Mouse (Mus musculus) limb, embryonic 11.5 days (tissue): ENCODE results near the gene Rgma. TPM values are rescaled to one million over a fixed set of nuclear protein-coding genes. Genes with fewer than 3 reads are reported as not detected.
A peak's percentile ranks its signal among the peaks of the same experiment; 100 is the strongest.

Source experiments
- ATAC-seq: fragments of 200-750 bp; cut with Nextera tagmentation; 2 replicates; pipeline ENCODE4 v1.8.0; 2017; ENCODE audit warnings: low read depth; ENCODE audit not compliant: insufficient number of reproducible peaks, low FRiP score, low TSS enrichment
- DNase-seq: peaks from one replicate; pipeline ENCODE4 v3.0.0-alpha.2; 2015; ENCODE audit warnings: low spot score
- H3K27ac ChIP-seq: fragments of 300-500 bp; sonication (generic); replicated peaks from 2 replicates; pipeline ENCODE4 v1.5.1; 2014; ENCODE audit warnings: low read depth, mild to moderate bottlenecking, low read length
- H3K27me3 ChIP-seq: fragments of 300-500 bp; sonication (generic); 2 replicates; pipeline ENCODE4 v1.6.1; 2014; ENCODE audit warnings: mild to moderate bottlenecking, low read length, mixed read lengths; ENCODE audit not compliant: control insufficient read depth, insufficient read depth
- H3K36me3 ChIP-seq: fragments of 300-500 bp; sonication (generic); 2 replicates; pipeline ENCODE4 v1.6.1; 2014; ENCODE audit warnings: mild to moderate bottlenecking, low read length, moderate library complexity, mixed read lengths; ENCODE audit not compliant: control insufficient read depth, insufficient read depth
- H3K4me1 ChIP-seq: fragments of 300-500 bp; sonication (generic); 2 replicates; pipeline ENCODE4 v1.6.1; 2014; ENCODE audit warnings: low read length, mixed read lengths; ENCODE audit not compliant: control insufficient read depth, insufficient read depth
- H3K4me2 ChIP-seq: fragments of 300-500 bp; sonication (generic); 2 replicates; pipeline ENCODE4 v1.6.1; 2014; ENCODE audit warnings: low read depth, mild to moderate bottlenecking, moderate library complexity; ENCODE audit not compliant: severe bottlenecking
- H3K4me3 ChIP-seq: fragments of 300-500 bp; sonication (generic); 2 replicates; pipeline ENCODE4 v1.5.1; 2014; ENCODE audit warnings: low read depth, low read length
- H3K9ac ChIP-seq: fragments of 300-500 bp; sonication (generic); 2 replicates; pipeline ENCODE4 v1.6.1; 2014; ENCODE audit warnings: mild to moderate bottlenecking, low read length
- H3K9me3 ChIP-seq: fragments of 300-500 bp; sonication (generic); 2 replicates; pipeline ENCODE4 v1.6.1; 2016; ENCODE audit warnings: low read length; ENCODE audit not compliant: control insufficient read depth
- WGBS: fragments of 180-500 bp; shearing (Covaris S2); extraction: QIAGEN DNeasy Blood & Tissue Kit; methylation state at CpG from one replicate; pipeline ENCODE4 v1.1.7; 2014; 5-methylcytosine and 5-hydroxymethylcytosine counted together
- polyA plus RNA-seq: library from polyadenylated mRNA; unstranded; fragments of >200 nt; fragmentation: Nextera tagmentation; extraction: Ambion mirVana; gene quantifications from 2 replicates; pipeline ENCODE4 v1.2.1, GENCODE M21; 2014

Rgma gene
- 27.1 and 28.6 TPM in 2 replicates for polyA plus RNA-seq

GRCm38 (mm10) chr7:73375257-73376100, at the start of gene Rgma:
Gene Rgma, plus strand, starts transcription at chr7:73375509.
- ATAC-seq (peak; percentile 70), DNase-seq (peak; percentile 72)
- Histone ChIP-seq H3K4me3 (peak within 1 kb of the TSS; percentile 62), H3K27ac (0 out of 2 replicates have a peak within 1 kb of the TSS, but pooled peaks have one; percentile 14), H3K36me3 (no peaks in the 10 kb centered on the region), H3K9ac (peak within 1 kb of the TSS; percentile 68), H3K4me2 (peak within 1 kb of the TSS; percentile 98), H3K9me3 (no peaks in the 10 kb centered on the region), H3K27me3 (peaks cover 41% of the 10 kb centered on the region), H3K4me1 (0 out of 2 replicates have a peak, but pooled peaks cover 14% of the 10 kb centered on the region)
- WGBS = under 1% methylated on average over 61 of the region's 85 CpGs

GRCm38 (mm10) chr7:73326236-73326635, 49.1 kb upstream of the Rgma start:
- Histone ChIP-seq H3K9me3 (no peaks in the 10 kb centered on the region), H3K4me1 (peaks cover 5% of the 10 kb centered on the region; the same call in 1 of the 2 replicates), H3K9ac (no peak overlapping the region), H3K36me3 (no peaks in the 10 kb centered on the region), H3K4me2 (no peak overlapping the region), H3K4me3 (no peak overlapping the region), H3K27ac (no peak overlapping the region), H3K27me3 (no peaks in the 10 kb centered on the region)
- 89% methylated on average over 14 of the region's 14 CpGs for WGBS
- DNase-seq (no peak), ATAC-seq (no peak)

- H3K4me2 ChIP-seq = no peak overlapping the region
- no peak overlapping the region for H3K4me3 ChIP-seq
- H3K27me3 ChIP-seq = no peaks in the 10 kb centered on the region; the same call in 1 of the 2 replicates
- no peak for ATAC-seq
- DNase-seq = no peak
- peaks cover 6% of the 10 kb centered on the region; the same call in 1 of the 2 replicates for H3K4me1 ChIP-seq
- no peaks in the 10 kb centered on the region for H3K36me3 ChIP-seq
- no peaks in the 10 kb centered on the region for H3K9me3 ChIP-seq
- WGBS = 84% methylated on average over 11 of the region's 11 CpGs
- no peak overlapping the region for H3K9ac ChIP-seq
- no peak overlapping the region for H3K27ac ChIP-seq
Observed at GRCm38 (mm10) chr7:73326680-73327079, 48.6 kb upstream of the Rgma start.

- Histone ChIP-seq H3K4me3 (no peak overlapping the region), H3K27ac (no peak overlapping the region), H3K4me2 (no peak overlapping the region), H3K36me3 (no peaks in the 10 kb centered on the region), H3K9ac (no peak overlapping the region), H3K27me3 (no peaks in the 10 kb centered on the region; the same call in 1 of the 2 replicates), H3K4me1 (peaks cover 7% of the 10 kb centered on the region; the same call in 1 of the 2 replicates), H3K9me3 (no peaks in the 10 kb centered on the region)
- WGBS = 46% methylated on average over 8 of the region's 8 CpGs
- ATAC-seq (no peak), DNase-seq (no peak)
Observed at GRCm38 (mm10) chr7:73327193-73327592, 48.1 kb upstream of the Rgma start.

- Histone ChIP-seq H3K27me3 (no peaks in the 10 kb centered on the region; the same call in 1 of the 2 replicates), H3K27ac (no peak overlapping the region), H3K4me3 (no peak overlapping the region), H3K9ac (no peak overlapping the region), H3K9me3 (no peaks in the 10 kb centered on the region), H3K36me3 (no peaks in the 10 kb centered on the region), H3K4me2 (no peak overlapping the region), H3K4me1 (peaks cover 7% of the 10 kb centered on the region; the same call in 1 of the 2 replicates)
- ATAC-seq (no peak), DNase-seq (no peak)
- 87% methylated on average over 5 of the region's 5 CpGs for WGBS
Observed at GRCm38 (mm10) chr7:73327652-73328051, 47.7 kb upstream of the Rgma start.

- H3K4me1 ChIP-seq = peaks cover 7% of the 10 kb centered on the region; the same call in 1 of the 2 replicates
- H3K4me3 ChIP-seq = no peak overlapping the region
- ATAC-seq (no peak), DNase-seq (no peak)
- H3K4me2 ChIP-seq = no peak overlapping the region
- 37% methylated on average over 5 of the region's 5 CpGs for WGBS
- no peak overlapping the region for H3K9ac ChIP-seq
- no peaks in the 10 kb centered on the region for H3K9me3 ChIP-seq
- H3K36me3 ChIP-seq = no peaks in the 10 kb centered on the region
- no peak overlapping the region for H3K27ac ChIP-seq
- H3K27me3 ChIP-seq = no peaks in the 10 kb centered on the region; the same call in 1 of the 2 replicates
Observed at GRCm38 (mm10) chr7:73328653-73329207, 46.6 kb upstream of the Rgma start.

- ATAC-seq (no peak), DNase-seq (no peak)
- H3K36me3 ChIP-seq = no peaks in the 10 kb centered on the region
- peaks cover 7% of the 10 kb centered on the region; the same call in 1 of the 2 replicates for H3K4me1 ChIP-seq
- no peaks in the 10 kb centered on the region for H3K9me3 ChIP-seq
- WGBS = 92% methylated on average over 12 of the region's 12 CpGs
- H3K4me2 ChIP-seq = no peak overlapping the region
- no peaks in the 10 kb centered on the region; the same call in 1 of the 2 replicates for H3K27me3 ChIP-seq
- H3K9ac ChIP-seq = no peak overlapping the region
- H3K27ac ChIP-seq = no peak overlapping the region
- H3K4me3 ChIP-seq = no peak overlapping the region
Observed at GRCm38 (mm10) chr7:73330754-73331153, 44.6 kb upstream of the Rgma start.

- ATAC-seq (no peak), DNase-seq (no peak)
- H3K4me3 ChIP-seq = no peak overlapping the region
- no peak overlapping the region for H3K27ac ChIP-seq
- H3K9me3 ChIP-seq = no peaks in the 10 kb centered on the region
- H3K36me3 ChIP-seq = no peaks in the 10 kb centered on the region
- 68% methylated on average over 7 of the region's 7 CpGs for WGBS
- H3K4me2 ChIP-seq = no peak overlapping the region
- no peak overlapping the region for H3K9ac ChIP-seq
- H3K27me3 ChIP-seq = no peaks in the 10 kb centered on the region; the same call in 1 of the 2 replicates
- peaks cover 6% of the 10 kb centered on the region; the same call in 1 of the 2 replicates for H3K4me1 ChIP-seq
Observed at GRCm38 (mm10) chr7:73331645-73332044, 43.7 kb upstream of the Rgma start.
